Mouse (Mus musculus): ENCODE data around the gene Zbtb1. TPM values are rescaled to one million over a fixed set of nuclear protein-coding genes. Genes with fewer than 3 reads are reported as not detected.

Gene Zbtb1
- polyA plus RNA-seq, 1 experiment from 2014 or later = 3.3 TPM

DNA sequence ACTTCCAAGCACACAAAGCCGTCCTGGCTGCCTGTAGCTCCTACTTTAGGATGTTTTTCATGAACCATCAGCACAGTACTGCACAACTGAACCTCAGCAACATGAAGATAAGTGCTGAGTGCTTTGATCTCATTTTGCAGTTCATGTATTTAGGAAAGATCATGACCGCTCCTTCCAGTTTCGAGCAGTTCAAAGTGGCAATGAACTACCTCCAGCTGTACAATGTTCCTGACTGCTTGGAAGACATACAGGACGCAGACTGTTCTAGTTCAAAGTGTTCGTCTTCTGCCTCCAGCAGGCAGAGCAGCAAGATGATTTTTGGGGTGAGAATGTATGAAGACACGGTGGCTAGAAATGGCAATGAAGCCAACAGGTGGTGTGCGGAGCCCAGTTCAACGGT is 15.3 kb downstream of the Zbtb1 start:
- no peaks in the 10 kb centered on the region for H3K4me1 ChIP-seq (replicated peaks; ENCODE audit: control insufficient read depth, insufficient read depth, low read length)
- H3K4me2 ChIP-seq (replicated peaks; ENCODE audit: low read depth) = no peak overlapping the region
- no peak for TF ChIP-seq CTCF (IDR thresholded peaks at IDR 0.05; ENCODE audit: low read depth)
- no peak for ATAC-seq
- no peaks in the 10 kb centered on the region for H3K9me3 ChIP-seq (ENCODE audit: control insufficient read depth)
- WGBS = 93% methylated on average over 8 of the region's 8 CpGs
- no peak overlapping the region for H3K27ac ChIP-seq (ENCODE audit: low read depth, low read length)
- H3K27me3 ChIP-seq (replicated peaks; ENCODE audit: control insufficient read depth, insufficient read depth, low read length) = no peaks in the 10 kb centered on the region
- peaks cover 22% of the 10 kb centered on the region for H3K36me3 ChIP-seq (ENCODE audit: control insufficient read depth, insufficient read depth)
- H3K9ac ChIP-seq (ENCODE audit: low read depth, low read length) = no peak overlapping the region
- no peak overlapping the region for H3K4me3 ChIP-seq (ENCODE audit: low read depth, low read length)

- 83% methylated on average over 11 of the region's 11 CpGs for WGBS
- Histone ChIP-seq H3K4me3 (ENCODE audit: low read depth, low read length) (no peak overlapping the region), H3K9ac (ENCODE audit: low read depth, low read length) (no peak overlapping the region), H3K27ac (ENCODE audit: low read depth, low read length) (no peak overlapping the region), H3K4me1 (replicated peaks; ENCODE audit: control insufficient read depth, insufficient read depth, low read length) (no peaks in the 10 kb centered on the region), H3K36me3 (ENCODE audit: control insufficient read depth, insufficient read depth) (peaks cover 22% of the 10 kb centered on the region), H3K27me3 (replicated peaks; ENCODE audit: control insufficient read depth, insufficient read depth, low read length) (no peaks in the 10 kb centered on the region), H3K4me2 (replicated peaks; ENCODE audit: low read depth) (no peak overlapping the region), H3K9me3 (ENCODE audit: control insufficient read depth) (no peaks in the 10 kb centered on the region)
- no peak for ATAC-seq
- TF ChIP-seq CTCF (IDR thresholded peaks at IDR 0.05; ENCODE audit: low read depth) = no peak
These were observed 18.7 kb downstream of the Zbtb1 start for GRCm38 (mm10) chr12:76388794-76389193.

DNA sequence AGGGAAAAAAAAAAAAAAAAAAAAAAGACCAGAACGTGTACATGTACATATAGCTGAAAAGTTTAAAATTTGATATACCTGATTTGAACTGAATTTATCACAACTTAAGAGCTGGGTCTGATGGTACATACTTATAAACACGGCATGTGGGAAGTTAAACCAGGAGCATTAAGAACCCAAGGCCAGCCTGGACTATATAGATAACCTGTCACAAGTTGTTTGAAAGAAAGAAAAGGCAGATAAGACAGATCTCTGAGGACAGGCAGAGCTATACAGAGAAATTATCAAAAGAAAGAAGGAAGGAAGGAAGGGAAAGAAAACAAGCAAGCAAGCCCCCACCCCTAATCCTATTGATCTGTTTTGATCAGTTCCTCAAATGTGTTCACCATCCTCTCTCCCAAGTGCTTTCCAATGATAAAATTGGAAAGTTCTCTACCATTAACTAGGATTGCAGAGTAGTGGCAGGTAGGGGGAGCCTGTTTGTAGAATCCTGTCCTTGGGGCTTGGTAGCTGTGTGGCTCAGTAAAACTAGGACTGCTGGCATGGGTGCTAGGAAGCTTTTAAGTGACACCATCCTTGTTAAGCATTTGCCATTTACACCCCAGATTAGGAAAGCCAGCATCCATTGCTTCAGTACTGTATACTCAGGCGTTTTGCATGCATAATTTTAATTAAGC is 21.7 kb downstream of the Zbtb1 start:
- Histone ChIP-seq H3K4me2 (replicated peaks; ENCODE audit: low read depth) (no peak overlapping the region), H3K4me1 (replicated peaks; ENCODE audit: control insufficient read depth, insufficient read depth, low read length) (no peaks in the 10 kb centered on the region), H3K4me3 (ENCODE audit: low read depth, low read length) (no peak overlapping the region), H3K9me3 (ENCODE audit: control insufficient read depth) (no peaks in the 10 kb centered on the region), H3K27me3 (replicated peaks; ENCODE audit: control insufficient read depth, insufficient read depth, low read length) (no peaks in the 10 kb centered on the region), H3K36me3 (ENCODE audit: control insufficient read depth, insufficient read depth) (peaks cover 5% of the 10 kb centered on the region), H3K9ac (ENCODE audit: low read depth, low read length) (no peak overlapping the region), H3K27ac (ENCODE audit: low read depth, low read length) (no peak overlapping the region)
- ATAC-seq = no peak
- WGBS = 59% methylated on average over 3 of the region's 3 CpGs
- peak; percentile 21; the same call in 1 of the 2 replicates for TF ChIP-seq CTCF (IDR thresholded peaks at IDR 0.05; ENCODE audit: low read depth)

- Histone ChIP-seq H3K9me3 (ENCODE audit: control insufficient read depth) (no peaks in the 10 kb centered on the region), H3K4me2 (replicated peaks; ENCODE audit: low read depth) (no peak overlapping the region), H3K9ac (ENCODE audit: low read depth, low read length) (no peak overlapping the region), H3K4me1 (replicated peaks; ENCODE audit: control insufficient read depth, insufficient read depth, low read length) (no peaks in the 10 kb centered on the region), H3K27me3 (replicated peaks; ENCODE audit: control insufficient read depth, insufficient read depth, low read length) (no peaks in the 10 kb centered on the region), H3K36me3 (ENCODE audit: control insufficient read depth, insufficient read depth) (no peaks in the 10 kb centered on the region), H3K4me3 (ENCODE audit: low read depth, low read length) (no peak overlapping the region), H3K27ac (ENCODE audit: low read depth, low read length) (no peak overlapping the region)
- no peak for TF ChIP-seq CTCF (IDR thresholded peaks at IDR 0.05; ENCODE audit: low read depth)
- 67% methylated on average over 5 of the region's 5 CpGs for WGBS
- ATAC-seq = no peak
These were observed 22.9 kb downstream of the Zbtb1 start for GRCm38 (mm10) chr12:76392979-76393378.

GRCm38 (mm10) chr12:76397281-76397680 is 27.2 kb downstream of the Zbtb1 start:
- Histone ChIP-seq H3K4me2 (replicated peaks; ENCODE audit: low read depth) (no peak overlapping the region), H3K36me3 (ENCODE audit: control insufficient read depth, insufficient read depth) (no peaks in the 10 kb centered on the region), H3K9ac (ENCODE audit: low read depth, low read length) (no peak overlapping the region), H3K27ac (ENCODE audit: low read depth, low read length) (no peak overlapping the region), H3K4me3 (ENCODE audit: low read depth, low read length) (no peak overlapping the region), H3K4me1 (replicated peaks; ENCODE audit: control insufficient read depth, insufficient read depth, low read length) (no peaks in the 10 kb centered on the region), H3K9me3 (ENCODE audit: control insufficient read depth) (no peaks in the 10 kb centered on the region), H3K27me3 (replicated peaks; ENCODE audit: control insufficient read depth, insufficient read depth, low read length) (no peaks in the 10 kb centered on the region)
- no peak for TF ChIP-seq CTCF (IDR thresholded peaks at IDR 0.05; ENCODE audit: low read depth)
- no peak for ATAC-seq
- WGBS = 81% methylated on average over 5 of the region's 5 CpGs

- Histone ChIP-seq H3K36me3 (ENCODE audit: control insufficient read depth, insufficient read depth) (no peaks in the 10 kb centered on the region), H3K4me3 (ENCODE audit: low read depth, low read length) (no peak overlapping the region), H3K4me1 (replicated peaks; ENCODE audit: control insufficient read depth, insufficient read depth, low read length) (no peaks in the 10 kb centered on the region; the same call in 1 of the 2 replicates), H3K9me3 (ENCODE audit: control insufficient read depth) (no peaks in the 10 kb centered on the region), H3K4me2 (replicated peaks; ENCODE audit: low read depth) (no peak overlapping the region), H3K27me3 (replicated peaks; ENCODE audit: control insufficient read depth, insufficient read depth, low read length) (peaks cover 18% of the 10 kb centered on the region), H3K9ac (ENCODE audit: low read depth, low read length) (no peak overlapping the region), H3K27ac (ENCODE audit: low read depth, low read length) (no peak overlapping the region)
- no peak for ATAC-seq
- peak; percentile 44; the same call in 1 of the 2 replicates for TF ChIP-seq CTCF (IDR thresholded peaks at IDR 0.05; ENCODE audit: low read depth)
- WGBS = 59% methylated on average over 3 of the region's 3 CpGs
These were observed 31.6 kb downstream of the Zbtb1 start for GRCm38 (mm10) chr12:76401674-76402073.
